Mouse (Mus musculus): ENCODE results near the gene Fmo5.

The Fmo5 gene

DNA sequence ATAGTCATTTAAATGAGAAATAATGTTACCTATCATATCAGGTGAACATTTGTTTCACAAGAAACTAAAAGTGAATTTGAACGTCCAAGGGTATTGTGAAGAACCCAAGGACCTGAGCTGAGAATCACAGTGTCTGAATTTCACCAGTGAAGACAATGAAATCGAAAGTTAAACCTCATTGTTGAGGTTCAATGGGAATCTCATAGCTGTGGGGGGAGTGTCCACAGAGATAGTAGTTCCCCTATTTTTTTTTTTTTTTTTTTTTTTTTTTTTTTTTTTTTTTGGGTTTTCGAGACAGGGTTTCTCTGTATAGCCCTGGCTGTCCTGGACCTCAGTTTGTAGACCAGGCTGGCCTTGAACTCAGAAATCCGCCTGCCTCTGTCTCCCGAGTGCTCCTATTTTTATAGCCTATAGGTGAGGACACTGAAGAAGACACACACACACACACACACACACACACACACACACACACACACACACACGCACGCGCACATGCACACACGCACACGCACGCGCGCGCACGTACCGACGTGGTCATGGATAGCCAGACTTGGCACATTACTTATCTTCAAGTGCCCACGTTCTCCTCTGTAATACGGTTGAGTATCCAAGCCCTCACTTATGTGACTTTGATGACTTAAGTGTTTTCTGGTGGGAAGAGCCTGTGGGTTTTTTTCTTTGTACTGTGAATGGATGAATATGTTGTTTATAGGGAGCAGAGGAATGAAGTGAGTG lies 11.3 kb upstream of the Fmo5 start:
- no peak for TF ChIP-seq GATA4 (IDR thresholded peaks at IDR 0.05; ENCODE audit: insufficient replicate concordance, low read length)

- TF ChIP-seq GATA4 (IDR thresholded peaks at IDR 0.05; ENCODE audit: insufficient replicate concordance, low read length), result no peak
Measured at GRCm38 (mm10) chr3:97617899-97618298, 10.7 kb upstream of the Fmo5 start.

GRCm38 (mm10) chr3:97620657-97621056 lies 7.9 kb upstream of the Fmo5 start:
- no peak for TF ChIP-seq GATA4 (IDR thresholded peaks at IDR 0.05; ENCODE audit: insufficient replicate concordance, low read length)

DNA sequence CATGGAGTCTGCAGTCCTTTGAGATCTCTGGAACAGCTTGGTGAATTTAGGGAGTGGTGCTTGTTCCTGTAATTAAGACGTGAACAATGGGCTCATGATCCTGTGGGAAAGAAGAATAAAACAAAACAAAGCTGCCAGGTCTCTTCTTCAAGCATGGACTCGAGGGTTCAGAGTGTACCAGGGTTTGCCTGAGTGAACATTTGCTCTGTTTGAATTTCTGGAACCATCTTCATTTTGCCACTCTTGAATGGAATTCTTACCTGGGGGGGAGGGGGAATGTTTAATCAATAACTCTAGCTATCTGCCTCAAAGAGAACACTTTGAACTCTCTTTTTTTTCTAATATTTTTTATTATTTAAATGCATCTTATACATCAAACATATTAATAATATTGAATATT lies 4.0 kb upstream of the Fmo5 start:
- TF ChIP-seq GATA4 (IDR thresholded peaks at IDR 0.05; ENCODE audit: insufficient replicate concordance, low read length), result no peak

GRCm38 (mm10) chr3:97627893-97628292 lies 711 bp upstream of the Fmo5 start:
- no peak for TF ChIP-seq GATA4 (IDR thresholded peaks at IDR 0.05; ENCODE audit: insufficient replicate concordance, low read length)

DNA sequence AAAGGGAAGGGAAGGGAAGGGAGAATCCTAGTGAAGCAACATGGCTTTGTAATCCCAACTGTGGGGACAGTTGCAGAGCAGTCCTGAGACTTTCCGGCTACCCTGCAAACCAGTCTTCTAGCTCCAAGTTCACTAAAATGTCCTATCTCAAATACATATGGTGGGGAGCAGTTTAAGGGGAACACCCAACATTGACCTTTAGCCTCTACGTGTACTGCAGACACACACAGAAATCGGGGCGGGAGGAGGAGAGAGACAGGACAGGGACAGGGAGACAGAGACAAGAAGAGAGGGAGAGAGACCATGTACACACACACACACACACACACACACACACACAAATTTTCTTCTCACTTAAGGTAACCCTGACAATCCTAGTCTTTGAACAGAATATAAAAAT lies 1.3 kb downstream of the Fmo5 start:
- no peak for TF ChIP-seq GATA4 (IDR thresholded peaks at IDR 0.05; ENCODE audit: insufficient replicate concordance, low read length)

GRCm38 (mm10) chr3:97630746-97631145 lies 2.1 kb downstream of the Fmo5 start:
- no peak for TF ChIP-seq GATA4 (IDR thresholded peaks at IDR 0.05; ENCODE audit: insufficient replicate concordance, low read length)

GRCm38 (mm10) chr3:97631258-97631860 lies 2.8 kb downstream of the Fmo5 start:
- no peak for TF ChIP-seq GATA4 (IDR thresholded peaks at IDR 0.05; ENCODE audit: insufficient replicate concordance, low read length)

DNA sequence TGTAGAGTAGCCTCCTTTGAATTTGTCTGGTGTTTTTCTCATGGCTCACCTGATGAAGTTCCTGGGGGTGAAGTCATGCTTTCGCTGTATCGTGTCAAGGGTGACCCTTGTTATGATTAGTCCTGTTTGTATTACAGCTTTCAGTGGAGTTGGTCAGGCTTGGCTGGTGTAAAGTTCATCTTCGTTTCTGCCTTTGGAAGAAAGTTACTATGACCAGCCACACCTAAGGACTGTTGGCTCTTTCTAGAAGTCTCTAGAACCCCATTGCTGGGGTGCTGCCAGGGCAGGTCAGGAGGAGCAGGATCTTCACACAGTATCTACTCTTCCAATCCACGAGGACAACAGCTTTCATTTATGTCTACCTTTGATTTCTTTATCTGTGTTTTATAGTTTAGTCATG lies 4.9 kb downstream of the Fmo5 start:
- TF ChIP-seq GATA4 (IDR thresholded peaks at IDR 0.05; ENCODE audit: insufficient replicate concordance, low read length), result no peak

- no peak for TF ChIP-seq GATA4 (IDR thresholded peaks at IDR 0.05; ENCODE audit: insufficient replicate concordance, low read length)
Measured at GRCm38 (mm10) chr3:97634288-97634761, 5.7 kb downstream of the Fmo5 start.

GRCm38 (mm10) chr3:97641396-97641795 lies 12.8 kb downstream of the Fmo5 start:
- no peak for TF ChIP-seq GATA4 (IDR thresholded peaks at IDR 0.05; ENCODE audit: insufficient replicate concordance, low read length)

- no peak for TF ChIP-seq GATA4 (IDR thresholded peaks at IDR 0.05; ENCODE audit: insufficient replicate concordance, low read length)
Measured at GRCm38 (mm10) chr3:97642001-97642400, 13.4 kb downstream of the Fmo5 start.

GRCm38 (mm10) chr3:97648518-97648917 lies 19.9 kb downstream of the Fmo5 start:
- no peak for TF ChIP-seq GATA4 (IDR thresholded peaks at IDR 0.05; ENCODE audit: insufficient replicate concordance, low read length)

DNA sequence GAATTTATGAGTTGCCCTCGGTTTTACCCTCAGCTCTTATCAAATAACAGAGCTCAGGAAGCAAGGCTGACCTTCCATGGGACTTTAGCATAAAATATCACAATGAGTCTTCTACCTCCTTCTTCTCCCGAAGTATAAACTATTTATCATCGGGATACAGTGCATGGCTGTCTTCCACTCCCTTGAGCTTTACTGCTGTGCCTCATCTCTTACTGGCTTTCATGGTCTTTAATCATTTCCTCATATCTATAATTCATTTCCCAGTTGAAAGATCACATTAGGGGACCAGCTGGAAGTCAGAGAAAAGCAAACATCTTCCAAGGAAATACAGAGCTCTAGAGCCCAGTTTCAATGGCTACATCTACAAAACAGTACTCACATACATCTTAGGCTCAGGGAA lies 20.4 kb downstream of the Fmo5 start:
- TF ChIP-seq GATA4 (IDR thresholded peaks at IDR 0.05; ENCODE audit: insufficient replicate concordance, low read length), result no peak

- TF ChIP-seq GATA4 (IDR thresholded peaks at IDR 0.05; ENCODE audit: insufficient replicate concordance, low read length), result no peak
Measured at GRCm38 (mm10) chr3:97649469-97649868, 20.9 kb downstream of the Fmo5 start.

GRCm38 (mm10) chr3:97651604-97652003 lies 23.0 kb downstream of the Fmo5 start:
- TF ChIP-seq GATA4 (IDR thresholded peaks at IDR 0.05; ENCODE audit: insufficient replicate concordance, low read length), result no peak

GRCm38 (mm10) chr3:97653781-97654180 lies 25.2 kb downstream of the Fmo5 start:
- no peak for TF ChIP-seq GATA4 (IDR thresholded peaks at IDR 0.05; ENCODE audit: insufficient replicate concordance, low read length)
